Mouse (Mus musculus) small intestine, adult 2 months (tissue): ENCODE measurements around the gene Adamtsl5.

Source experiments
- CTCF ChIP-seq: fragments of 200-500 bp; IDR thresholded peaks from 2 replicates; pipeline ENCODE4 v1.5.1; 2012; ENCODE audit warnings: low read depth, mild to moderate bottlenecking, control low read depth, inconsistent platforms, low read length, moderate library complexity, mixed read lengths; ENCODE audit not compliant: insufficient replicate concordance, insufficient read length; ENCODE audit errors: extremely low read depth
- POLR2A ChIP-seq: fragments of 200-500 bp; IDR thresholded peaks from 2 replicates; pipeline ENCODE4 v1.6.1; 2012; ENCODE audit warnings: low read depth, mild to moderate bottlenecking, control low read depth, inconsistent platforms, low read length, moderate library complexity

GRCm38 (mm10) chr10:80371983-80372382 is 23.8 kb upstream of the Adamtsl5 start:
- no peak for TF ChIP-seq CTCF
- TF ChIP-seq POLR2A = no peak
